Mouse (Mus musculus): ENCODE measurements at regions not wholly inside any gene's neighbourhood (a gene's known extent, or its start where the extent isn't known, plus 50 kb on each side); places are given as distances from the start of the nearest gene placed in this dataset.

DNA sequence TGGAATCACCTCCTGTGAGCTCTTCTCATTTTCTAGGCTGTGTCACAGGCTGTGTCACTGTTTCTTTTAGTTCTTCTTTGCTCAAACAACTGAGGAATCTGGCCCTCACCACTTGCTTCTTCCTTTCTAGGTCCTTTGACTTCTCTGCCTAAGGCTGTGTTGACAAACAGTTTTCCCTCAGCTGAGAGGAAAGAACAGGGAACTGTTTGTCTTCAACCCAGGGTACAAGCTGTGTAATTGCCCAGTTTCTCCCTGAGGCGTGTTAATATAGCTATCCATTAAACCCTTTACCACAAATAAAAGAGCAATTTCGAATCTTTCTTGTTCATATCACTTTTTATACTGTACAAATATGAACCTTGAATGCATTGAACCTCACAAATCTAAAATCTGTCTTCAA, 542.1 kb downstream of the Nyap2 start:
- Histone ChIP-seq H3K4me3 (ENCODE audit: insufficient read depth, low read length) (no peak overlapping the region), H3K27ac (ENCODE audit: insufficient read depth, low read length) (no peak overlapping the region), H3K4me1 (ENCODE audit: control insufficient read depth, insufficient read depth, low read length) (no peaks in the 10 kb centered on the region)
- TF ChIP-seq CTCF (IDR thresholded peaks at IDR 0.05; ENCODE audit: extremely low read depth, insufficient read depth, low read length) (no peak), POLR2A (IDR thresholded peaks at IDR 0.05; ENCODE audit: extremely low read depth, insufficient read depth, low read length) (no peak)

DNA sequence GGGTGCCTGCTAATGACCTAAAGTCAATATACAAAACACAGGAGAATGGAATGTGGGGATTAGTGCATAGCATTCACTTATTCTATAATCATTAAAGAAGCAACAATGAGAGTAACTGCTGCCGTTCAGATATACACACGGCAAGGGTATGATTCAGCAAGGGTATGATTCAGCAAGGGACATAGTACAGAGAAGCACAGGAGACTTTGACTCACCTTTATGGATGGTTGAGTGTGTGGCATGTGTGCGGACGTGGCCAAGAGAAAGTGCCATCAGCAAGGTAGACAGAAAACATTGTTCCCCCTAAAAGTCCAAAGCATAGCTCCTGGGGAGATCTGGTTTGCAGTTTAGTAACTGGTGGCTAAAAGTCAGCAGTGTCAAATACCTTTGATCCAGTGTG, 547.4 kb downstream of the Nyap2 start:
- Histone ChIP-seq H3K4me1 (ENCODE audit: control insufficient read depth, insufficient read depth, low read length) (no peaks in the 10 kb centered on the region), H3K4me3 (ENCODE audit: insufficient read depth, low read length) (no peak overlapping the region), H3K27ac (ENCODE audit: insufficient read depth, low read length) (no peak overlapping the region)
- TF ChIP-seq CTCF (IDR thresholded peaks at IDR 0.05; ENCODE audit: extremely low read depth, insufficient read depth, low read length): no peak
- no peak for TF ChIP-seq POLR2A (IDR thresholded peaks at IDR 0.05; ENCODE audit: extremely low read depth, insufficient read depth, low read length)

DNA sequence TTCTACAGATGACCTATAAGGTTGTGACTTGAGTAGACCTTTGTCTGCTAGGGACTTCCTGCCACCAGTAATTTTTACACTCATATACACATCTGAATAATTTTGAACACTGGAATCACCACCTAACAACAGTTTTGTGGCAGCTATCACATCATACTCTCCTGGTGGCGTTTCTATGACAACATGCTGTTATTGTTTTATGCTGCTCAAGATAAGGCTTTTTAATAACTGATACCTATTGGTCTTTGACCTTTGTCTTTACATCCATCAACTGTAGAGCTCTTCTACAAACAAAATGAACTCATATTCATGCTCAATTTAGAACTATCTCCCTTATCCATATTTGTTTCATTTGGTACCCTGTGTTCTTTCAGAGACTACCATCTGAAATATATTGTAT, 556.0 kb downstream of the Nyap2 start:
- TF ChIP-seq POLR2A (IDR thresholded peaks at IDR 0.05; ENCODE audit: extremely low read depth, insufficient read depth, low read length): no peak
- no peak overlapping the region for H3K27ac ChIP-seq (ENCODE audit: insufficient read depth, low read length)
- no peak overlapping the region for H3K4me3 ChIP-seq (ENCODE audit: insufficient read depth, low read length)
- no peaks in the 10 kb centered on the region for H3K4me1 ChIP-seq (ENCODE audit: control insufficient read depth, insufficient read depth, low read length)

DNA sequence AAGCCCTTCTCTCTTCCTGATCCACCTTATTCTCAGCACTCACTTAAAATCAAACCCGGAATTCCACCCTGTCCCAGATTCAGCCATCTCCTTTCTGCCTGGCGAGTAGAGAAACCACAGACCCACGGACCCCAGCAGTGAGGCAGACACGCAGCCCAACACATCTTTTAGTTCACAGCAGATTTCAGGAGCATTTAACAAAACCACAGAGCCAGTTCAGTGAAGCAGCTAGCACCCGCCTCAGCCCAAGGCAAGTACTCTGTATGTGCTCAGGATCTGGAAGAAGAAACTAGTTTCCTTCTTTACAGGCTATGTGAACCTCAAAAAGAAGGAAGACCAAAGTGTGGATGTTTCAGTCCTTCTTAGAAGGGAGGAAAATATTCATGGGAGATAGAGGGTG, 560.6 kb downstream of the Nyap2 start:
- Histone ChIP-seq H3K27ac (ENCODE audit: insufficient read depth, low read length) (no peak overlapping the region), H3K4me3 (ENCODE audit: insufficient read depth, low read length) (no peak overlapping the region), H3K4me1 (ENCODE audit: control insufficient read depth, insufficient read depth, low read length) (no peaks in the 10 kb centered on the region)
- TF ChIP-seq POLR2A (IDR thresholded peaks at IDR 0.05; ENCODE audit: extremely low read depth, insufficient read depth, low read length): no peak
- no peak for TF ChIP-seq CTCF (IDR thresholded peaks at IDR 0.05; ENCODE audit: extremely low read depth, insufficient read depth, low read length)

DNA sequence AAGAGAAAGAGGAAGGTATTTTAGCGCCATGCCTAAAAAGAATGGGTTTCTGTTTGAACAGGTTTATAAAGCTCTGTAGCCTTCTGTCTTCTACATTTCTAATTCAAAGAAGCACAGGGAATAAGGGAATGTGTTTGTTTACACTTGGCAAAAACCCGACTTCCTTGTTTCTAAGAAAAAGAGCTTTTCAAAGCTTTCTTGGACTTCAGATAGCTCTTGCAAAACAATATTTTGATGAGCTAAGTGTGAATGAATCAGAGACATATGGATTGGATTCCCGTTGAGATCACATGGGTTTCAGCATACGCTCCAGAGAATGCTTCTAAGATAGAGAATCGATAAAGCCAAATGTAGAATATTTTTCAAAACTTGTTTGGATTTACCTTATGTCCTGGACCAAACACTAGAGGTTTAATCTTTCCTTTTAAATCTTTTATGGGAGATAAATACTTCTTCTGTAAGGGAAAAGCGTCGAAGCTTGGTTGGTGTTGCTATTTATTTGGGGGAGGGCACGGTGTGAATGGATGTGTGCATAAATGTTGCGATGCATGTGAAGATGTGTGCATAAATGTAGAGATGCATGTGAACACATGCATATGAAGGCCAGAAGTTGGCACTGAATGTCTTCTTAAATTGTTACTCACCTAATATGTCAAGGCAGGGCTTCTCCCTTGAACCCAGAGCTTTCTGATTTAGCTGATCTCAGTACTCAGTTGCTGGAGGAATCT, 576.4 kb downstream of the Nyap2 start:
- no peak overlapping the region for H3K27ac ChIP-seq (ENCODE audit: insufficient read depth, low read length)
- H3K4me1 ChIP-seq (ENCODE audit: control insufficient read depth, insufficient read depth, low read length): no peaks in the 10 kb centered on the region
- H3K4me3 ChIP-seq (ENCODE audit: insufficient read depth, low read length): no peak overlapping the region
- TF ChIP-seq POLR2A (IDR thresholded peaks at IDR 0.05; ENCODE audit: extremely low read depth, insufficient read depth, low read length) (no peak), CTCF (IDR thresholded peaks at IDR 0.05; ENCODE audit: extremely low read depth, insufficient read depth, low read length) (no peak)

DNA sequence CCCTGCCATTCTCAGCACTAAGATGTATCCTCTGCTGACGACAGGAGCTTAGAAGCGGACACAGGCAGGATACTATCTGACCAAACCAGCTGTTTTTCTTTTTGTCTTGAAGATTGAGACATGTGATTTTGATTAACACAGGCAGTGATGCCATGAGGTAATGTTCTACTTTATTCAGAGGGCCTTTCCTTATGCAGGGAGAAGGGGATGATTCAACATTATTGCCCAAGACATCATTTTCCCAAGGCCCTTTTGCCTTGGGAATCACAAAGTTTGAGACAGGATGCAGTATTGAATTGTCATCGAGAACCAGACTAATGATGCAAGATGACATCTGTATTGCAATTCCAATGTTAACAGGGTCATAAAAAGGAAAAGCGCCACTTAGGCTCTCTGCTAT, 571.7 kb upstream of the Gm9747 start:
- no peaks in the 10 kb centered on the region for H3K4me1 ChIP-seq (ENCODE audit: control insufficient read depth, insufficient read depth, low read length)
- TF ChIP-seq POLR2A (IDR thresholded peaks at IDR 0.05; ENCODE audit: extremely low read depth, insufficient read depth, low read length): no peak
- TF ChIP-seq CTCF (IDR thresholded peaks at IDR 0.05; ENCODE audit: extremely low read depth, insufficient read depth, low read length): no peak
- H3K4me3 ChIP-seq (ENCODE audit: insufficient read depth, low read length): no peak overlapping the region
- no peak overlapping the region for H3K27ac ChIP-seq (ENCODE audit: insufficient read depth, low read length)

DNA sequence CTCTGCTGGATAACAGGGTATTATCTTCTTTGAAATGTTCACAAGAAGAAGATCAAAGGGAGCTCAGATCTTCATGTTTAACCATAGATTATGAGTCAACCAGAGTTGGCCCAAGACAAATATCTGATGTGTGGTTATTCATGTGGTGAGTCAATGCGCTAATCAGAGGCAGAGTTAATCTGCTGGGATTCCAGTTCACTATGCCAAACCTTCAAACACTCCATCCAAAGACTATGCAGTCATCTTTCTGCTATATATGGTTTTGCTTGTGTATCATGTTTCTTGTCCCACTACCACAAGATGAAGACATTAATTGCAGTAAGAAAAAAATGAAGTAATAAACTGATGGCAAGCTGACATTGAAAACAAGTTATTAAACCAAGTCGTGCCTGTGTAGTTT, 561.8 kb upstream of the Gm9747 start:
- Histone ChIP-seq H3K4me1 (ENCODE audit: control insufficient read depth, insufficient read depth, low read length) (no peaks in the 10 kb centered on the region), H3K4me3 (ENCODE audit: insufficient read depth, low read length) (no peak overlapping the region), H3K27ac (ENCODE audit: insufficient read depth, low read length) (no peak overlapping the region)
- no peak for TF ChIP-seq POLR2A (IDR thresholded peaks at IDR 0.05; ENCODE audit: extremely low read depth, insufficient read depth, low read length)
- TF ChIP-seq CTCF (IDR thresholded peaks at IDR 0.05; ENCODE audit: extremely low read depth, insufficient read depth, low read length): no peak

DNA sequence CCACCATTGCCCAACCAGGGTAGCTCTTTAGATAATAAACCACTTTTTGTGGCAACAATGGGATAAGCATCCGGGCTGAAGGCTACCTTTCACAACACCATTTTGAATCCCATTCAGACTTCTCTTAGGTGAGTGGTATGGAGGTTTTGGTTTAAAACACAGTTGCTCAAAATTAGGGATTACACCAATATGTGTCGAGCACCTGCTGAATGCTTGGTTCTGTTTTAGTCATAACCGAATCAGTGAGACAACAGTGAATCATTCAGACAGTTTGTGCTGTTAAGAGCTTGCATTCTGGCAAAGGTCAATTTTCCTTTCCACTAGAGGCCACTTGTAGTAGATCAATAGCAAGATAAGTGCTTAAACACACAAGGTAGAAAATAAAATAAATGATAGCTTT, 561.2 kb upstream of the Gm9747 start:
- Histone ChIP-seq H3K27ac (ENCODE audit: insufficient read depth, low read length) (no peak overlapping the region), H3K4me3 (ENCODE audit: insufficient read depth, low read length) (no peak overlapping the region), H3K4me1 (ENCODE audit: control insufficient read depth, insufficient read depth, low read length) (no peaks in the 10 kb centered on the region)
- TF ChIP-seq POLR2A (IDR thresholded peaks at IDR 0.05; ENCODE audit: extremely low read depth, insufficient read depth, low read length): no peak
- no peak for TF ChIP-seq CTCF (IDR thresholded peaks at IDR 0.05; ENCODE audit: extremely low read depth, insufficient read depth, low read length)

DNA sequence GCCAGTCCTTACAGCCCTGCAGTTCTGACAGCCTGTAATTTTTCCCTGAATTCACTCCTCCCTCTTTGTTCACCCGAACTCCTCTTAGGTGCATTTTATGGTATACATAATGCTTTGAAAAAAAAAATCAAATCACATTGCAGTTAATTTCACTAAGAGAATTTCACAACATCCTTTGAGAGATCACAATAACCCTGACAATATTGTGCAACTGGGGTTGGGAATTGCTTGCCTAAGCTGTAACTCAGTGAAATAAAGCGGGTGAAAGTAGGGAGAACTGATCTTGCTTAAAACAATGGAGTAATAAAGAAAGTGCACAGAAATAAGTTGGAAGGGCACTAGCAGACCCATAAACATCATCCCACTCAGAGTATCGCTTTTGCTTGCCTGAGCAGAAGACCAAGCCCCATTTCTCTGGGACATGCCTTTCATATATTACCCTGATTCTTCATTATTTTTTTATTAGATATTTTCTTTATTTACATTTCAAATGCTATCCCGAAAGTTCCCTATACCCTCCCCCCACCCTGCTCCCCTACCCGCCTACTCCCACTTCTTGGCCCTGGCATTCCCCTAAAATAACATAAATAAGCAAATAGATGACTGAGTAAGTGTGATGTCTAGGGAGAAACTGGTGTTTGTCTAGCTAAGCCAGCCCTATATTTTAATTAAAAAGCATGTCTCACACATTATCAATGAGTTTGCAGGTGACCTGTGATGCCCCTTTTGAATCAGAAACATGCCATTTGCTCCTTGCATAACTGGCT, 557.2 kb upstream of the Gm9747 start:
- TF ChIP-seq CTCF (IDR thresholded peaks at IDR 0.05; ENCODE audit: extremely low read depth, insufficient read depth, low read length) (no peak), POLR2A (IDR thresholded peaks at IDR 0.05; ENCODE audit: extremely low read depth, insufficient read depth, low read length) (no peak)
- Histone ChIP-seq H3K4me3 (ENCODE audit: insufficient read depth, low read length) (no peak overlapping the region), H3K4me1 (ENCODE audit: control insufficient read depth, insufficient read depth, low read length) (no peaks in the 10 kb centered on the region), H3K27ac (ENCODE audit: insufficient read depth, low read length) (no peak overlapping the region)

DNA sequence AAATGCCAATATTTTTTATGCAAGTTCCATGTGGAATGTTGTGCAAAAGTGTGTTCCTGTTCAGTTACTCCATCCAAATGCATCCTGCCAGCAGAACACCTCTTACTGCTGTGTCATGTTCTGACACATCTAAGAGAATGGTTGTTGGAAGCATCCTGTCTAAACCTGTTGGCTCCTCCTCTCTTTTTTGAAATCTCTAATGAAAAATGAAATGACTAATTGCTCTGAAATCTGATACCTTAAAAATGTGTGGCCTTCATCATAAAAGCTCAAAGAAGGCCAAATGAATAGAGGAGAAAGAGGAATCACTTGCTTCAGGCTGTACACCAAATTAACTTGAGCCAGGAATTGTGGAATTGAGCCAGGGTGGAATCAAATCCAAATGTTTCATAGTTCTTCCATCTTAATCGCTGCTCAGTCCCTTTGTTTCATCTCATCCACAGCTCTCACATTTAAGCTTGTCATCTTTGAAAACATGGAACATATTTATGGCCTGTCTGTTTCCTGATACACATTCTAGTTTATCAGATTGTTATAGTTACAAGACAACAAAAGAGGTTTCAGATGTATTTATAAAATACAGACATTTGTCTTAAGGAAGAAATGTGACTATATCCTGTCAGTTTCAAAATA, 555.0 kb upstream of the Gm9747 start:
- H3K4me3 ChIP-seq (ENCODE audit: insufficient read depth, low read length): no peak overlapping the region
- TF ChIP-seq CTCF (IDR thresholded peaks at IDR 0.05; ENCODE audit: extremely low read depth, insufficient read depth, low read length): no peak
- TF ChIP-seq POLR2A (IDR thresholded peaks at IDR 0.05; ENCODE audit: extremely low read depth, insufficient read depth, low read length): no peak
- no peak overlapping the region for H3K27ac ChIP-seq (ENCODE audit: insufficient read depth, low read length)
- H3K4me1 ChIP-seq (ENCODE audit: control insufficient read depth, insufficient read depth, low read length): no peaks in the 10 kb centered on the region

Measured in cortical plate, adult 2 months (tissue).